Mouse (Mus musculus) liver, embryonic 12.5 days (tissue): ENCODE measurements around the gene Slc44a4. TPM values are rescaled to one million over a fixed set of nuclear protein-coding genes. Genes with fewer than 3 reads are reported as not detected.
"Not testable (repeated sequence)": the region's sequence is repeated elsewhere in the genome, so short reads cannot be mapped to it uniquely, and the experiment has no call there.

Source experiments
- ATAC-seq: fragments of 200-750 bp; cut with Nextera tagmentation; 2 replicates; pipeline ENCODE4 v1.8.0; 2017; ENCODE audit warnings: moderate number of reproducible peaks, mild to moderate bottlenecking, moderate library complexity
- H3K27ac ChIP-seq: fragments of 300-500 bp; sonication (generic); 2 replicates; pipeline ENCODE4 v1.5.1; 2016; ENCODE audit warnings: mild to moderate bottlenecking
- H3K27me3 ChIP-seq: fragments of 300-500 bp; sonication (generic); replicated peaks from 2 replicates; pipeline ENCODE4 v1.6.1; 2016; ENCODE audit warnings: mild to moderate bottlenecking, moderate library complexity
- H3K36me3 ChIP-seq: fragments of 300-500 bp; sonication (generic); 2 replicates; pipeline ENCODE4 v1.6.1; 2016; ENCODE audit warnings: mild to moderate bottlenecking, moderate library complexity
- H3K4me1 ChIP-seq: fragments of 300-500 bp; sonication (generic); 2 replicates; pipeline ENCODE4 v1.6.1; 2016
- H3K4me2 ChIP-seq: fragments of 300-500 bp; sonication (generic); 2 replicates; pipeline ENCODE4 v1.6.1; 2016; ENCODE audit warnings: mild to moderate bottlenecking, moderate library complexity
- H3K4me3 ChIP-seq: fragments of 300-500 bp; sonication (generic); 2 replicates; pipeline ENCODE4 v1.5.1; 2016; ENCODE audit warnings: mild to moderate bottlenecking, moderate library complexity
- H3K9ac ChIP-seq: fragments of 300-500 bp; sonication (generic); 2 replicates; pipeline ENCODE4 v1.6.1; 2016; ENCODE audit warnings: mild to moderate bottlenecking, moderate library complexity
- H3K9me3 ChIP-seq: fragments of 300-500 bp; sonication (generic); replicated peaks from 2 replicates; pipeline ENCODE4 v1.6.1; 2016; ENCODE audit warnings: mild to moderate bottlenecking, moderate library complexity
- WGBS: fragments of 180-500 bp; shearing (Covaris S2); methylation state at CpG from one replicate; pipeline ENCODE4 v1.1.7; 2016; ENCODE audit not compliant: insufficient replicate concordance; 5-methylcytosine and 5-hydroxymethylcytosine counted together
- polyA plus RNA-seq: library from polyadenylated mRNA; unstranded; fragments of >200 nt; fragmentation: Nextera tagmentation; extraction: Ambion mirVana; gene quantifications from 2 replicates; pipeline ENCODE4 v1.2.1, GENCODE M21; 2016

The Slc44a4 gene
- polyA plus RNA-seq, 1 experiment from 2014 or later: 0.75 TPM

- Histone ChIP-seq H3K4me2 (peak overlapping the region; percentile 100; the same call in 1 of the 2 replicates), H3K36me3 (peaks cover 53% of the 10 kb centered on the region), H3K4me1 (peaks cover 48% of the 10 kb centered on the region)
- not testable (repeated sequence) for H3K9ac ChIP-seq, H3K9me3 ChIP-seq, ATAC-seq, H3K27ac ChIP-seq, H3K27me3 ChIP-seq, H3K4me3 ChIP-seq
These were observed 13.4 kb upstream of the Slc44a4 start for GRCm38 (mm10) chr17:34900826-34901225.

GRCm38 (mm10) chr17:34901948-34902347 lies 12.3 kb upstream of the Slc44a4 start:
- not testable (repeated sequence) for H3K4me3 ChIP-seq, H3K27ac ChIP-seq, H3K9me3 ChIP-seq, H3K4me2 ChIP-seq, H3K9ac ChIP-seq, H3K27me3 ChIP-seq, ATAC-seq
- peaks cover 37% of the 10 kb centered on the region for H3K4me1 ChIP-seq
- H3K36me3 ChIP-seq: peaks cover 56% of the 10 kb centered on the region
- 80% methylated on average over 7 of the region's 10 CpGs for WGBS

GRCm38 (mm10) chr17:34902895-34903294 lies 11.4 kb upstream of the Slc44a4 start:
- ATAC-seq: no peak
- Histone ChIP-seq H3K9me3 (no peaks in the 10 kb centered on the region), H3K4me2 (no peak overlapping the region), H3K4me1 (peaks cover 27% of the 10 kb centered on the region), H3K27ac (no peak overlapping the region), H3K27me3 (no peaks in the 10 kb centered on the region), H3K36me3 (peaks cover 66% of the 10 kb centered on the region), H3K4me3 (no peak overlapping the region), H3K9ac (no peak overlapping the region)
- 87% methylated on average over 9 of the region's 9 CpGs for WGBS

- ATAC-seq: no peak
- H3K36me3 ChIP-seq: peaks cover 80% of the 10 kb centered on the region
These were observed 3.3 kb upstream of the Slc44a4 start for GRCm38 (mm10) chr17:34910982-34911381.

DNA sequence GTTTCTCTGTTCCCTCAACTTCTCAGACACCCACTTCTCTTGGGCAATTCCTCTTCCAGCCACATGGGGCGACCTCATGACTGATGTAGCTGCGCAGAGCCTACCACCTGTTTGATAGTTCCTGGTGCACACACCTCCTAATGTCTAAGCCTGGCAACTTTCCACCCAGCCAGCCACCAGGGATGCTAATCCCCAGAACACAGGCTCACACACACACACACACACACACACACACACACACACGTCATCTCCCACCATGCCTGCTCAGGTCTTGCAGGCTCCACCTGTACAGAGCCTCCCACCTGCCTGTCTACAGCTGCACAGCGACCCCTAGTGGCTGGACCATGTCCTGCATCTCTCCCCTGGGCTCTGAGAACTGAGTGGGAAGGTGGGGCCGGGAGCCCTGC lies 2.3 kb upstream of the Slc44a4 start:
- Histone ChIP-seq H3K4me3 (no peak overlapping the region), H3K4me1 (peaks cover 27% of the 10 kb centered on the region), H3K27me3 (no peaks in the 10 kb centered on the region), H3K4me2 (no peak overlapping the region), H3K9me3 (no peaks in the 10 kb centered on the region), H3K27ac (no peak overlapping the region), H3K9ac (no peak overlapping the region), H3K36me3 (peaks cover 70% of the 10 kb centered on the region)
- 48% methylated on average over 5 of the region's 5 CpGs for WGBS
- ATAC-seq: peak; percentile 65

More at GRCm38 (mm10) chr17:34910982-34911381, 3.3 kb upstream of the Slc44a4 start:
- Histone ChIP-seq H3K27me3 (no peaks in the 10 kb centered on the region), H3K4me1 (peaks cover 27% of the 10 kb centered on the region), H3K4me2 (no peak overlapping the region), H3K9me3 (no peaks in the 10 kb centered on the region), H3K27ac (no peak overlapping the region), H3K4me3 (no peak overlapping the region), H3K9ac (no peak overlapping the region)
- WGBS: 84% methylated on average over 10 of the region's 10 CpGs

- Histone ChIP-seq H3K4me3 (no peak overlapping the region), H3K27me3 (no peaks in the 10 kb centered on the region), H3K4me2 (peak overlapping the region; percentile 39; the same call in 1 of the 2 replicates), H3K9ac (0 out of 2 replicates have a peak overlapping the region, but pooled peaks have one; percentile 4), H3K27ac (no peak overlapping the region; the same call in 1 of the 2 replicates), H3K9me3 (no peaks in the 10 kb centered on the region), H3K36me3 (peaks cover 35% of the 10 kb centered on the region), H3K4me1 (peaks cover 36% of the 10 kb centered on the region)
- ATAC-seq: peak; percentile 48; the same call in 1 of the 2 replicates
- 12% methylated on average over 11 of the region's 11 CpGs for WGBS
These were observed 1.2 kb downstream of the Slc44a4 start for GRCm38 (mm10) chr17:34915410-34915831.

DNA sequence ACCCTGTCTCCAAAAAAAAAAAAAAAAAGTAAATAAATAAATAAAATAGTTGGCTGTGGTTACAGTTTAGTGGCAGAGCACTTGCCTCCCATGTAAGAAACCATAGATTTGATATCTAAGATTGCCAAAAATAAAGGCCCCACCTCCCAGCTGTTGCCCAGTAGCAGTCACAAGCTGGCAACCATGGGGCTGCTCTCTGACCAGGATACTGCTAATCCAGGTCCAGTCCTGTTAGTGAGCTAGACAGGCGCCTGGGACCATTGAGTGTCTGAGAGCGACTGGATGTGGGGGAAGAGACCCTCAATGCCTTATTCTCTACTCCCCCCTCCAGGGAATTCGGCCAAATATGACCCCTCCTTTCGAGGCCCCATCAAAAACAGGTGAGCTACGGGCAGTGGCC lies 2.0 kb downstream of the Slc44a4 start:
- H3K4me2 ChIP-seq: no peak overlapping the region
- H3K27me3 ChIP-seq: 0 out of 2 replicates have a peak, but pooled peaks cover 3% of the 10 kb centered on the region
- H3K4me3 ChIP-seq: no peak overlapping the region
- no peaks in the 10 kb centered on the region for H3K9me3 ChIP-seq
- H3K9ac ChIP-seq: no peak overlapping the region
- H3K4me1 ChIP-seq: peaks cover 29% of the 10 kb centered on the region
- ATAC-seq: no peak
- H3K36me3 ChIP-seq: peaks cover 26% of the 10 kb centered on the region
- WGBS: 77% methylated on average over 5 of the region's 5 CpGs
- H3K27ac ChIP-seq: no peak overlapping the region

- Histone ChIP-seq H3K4me2 (no peak overlapping the region), H3K27ac (no peak overlapping the region)
- no peak for ATAC-seq
These were observed 2.9 kb downstream of the Slc44a4 start for GRCm38 (mm10) chr17:34917188-34917587.

GRCm38 (mm10) chr17:34922939-34923338 lies 8.7 kb downstream of the Slc44a4 start:
- 48% methylated on average over 6 of the region's 6 CpGs for WGBS
- ATAC-seq: no peak

More at GRCm38 (mm10) chr17:34917188-34917587, 2.9 kb downstream of the Slc44a4 start:
- WGBS: 62% methylated on average over 9 of the region's 9 CpGs
- Histone ChIP-seq H3K36me3 (peaks cover 18% of the 10 kb centered on the region), H3K4me1 (peaks cover 29% of the 10 kb centered on the region), H3K27me3 (0 out of 2 replicates have a peak, but pooled peaks cover 3% of the 10 kb centered on the region), H3K9me3 (no peaks in the 10 kb centered on the region), H3K4me3 (no peak overlapping the region), H3K9ac (no peak overlapping the region)

GRCm38 (mm10) chr17:34924258-34924657 lies 10.0 kb downstream of the Slc44a4 start:
- no peaks in the 10 kb centered on the region for H3K9me3 ChIP-seq
- H3K27me3 ChIP-seq: 0 out of 2 replicates have a peak, but pooled peaks cover 3% of the 10 kb centered on the region
- ATAC-seq: no peak
- H3K4me2 ChIP-seq: no peak overlapping the region
- H3K27ac ChIP-seq: no peak overlapping the region
- WGBS: 70% methylated on average over 5 of the region's 5 CpGs
- H3K36me3 ChIP-seq: no peaks in the 10 kb centered on the region
- no peak overlapping the region for H3K4me3 ChIP-seq
- H3K4me1 ChIP-seq: no peaks in the 10 kb centered on the region; the same call in 1 of the 2 replicates
- H3K9ac ChIP-seq: no peak overlapping the region

More at GRCm38 (mm10) chr17:34922939-34923338, 8.7 kb downstream of the Slc44a4 start:
- no peak overlapping the region for H3K4me3 ChIP-seq
- no peaks in the 10 kb centered on the region for H3K36me3 ChIP-seq
- H3K9ac ChIP-seq: no peak overlapping the region
- H3K27ac ChIP-seq: no peak overlapping the region
- H3K27me3 ChIP-seq: 0 out of 2 replicates have a peak, but pooled peaks cover 3% of the 10 kb centered on the region
- H3K4me2 ChIP-seq: no peak overlapping the region
- no peaks in the 10 kb centered on the region; the same call in 1 of the 2 replicates for H3K4me1 ChIP-seq
- H3K9me3 ChIP-seq: no peaks in the 10 kb centered on the region

DNA sequence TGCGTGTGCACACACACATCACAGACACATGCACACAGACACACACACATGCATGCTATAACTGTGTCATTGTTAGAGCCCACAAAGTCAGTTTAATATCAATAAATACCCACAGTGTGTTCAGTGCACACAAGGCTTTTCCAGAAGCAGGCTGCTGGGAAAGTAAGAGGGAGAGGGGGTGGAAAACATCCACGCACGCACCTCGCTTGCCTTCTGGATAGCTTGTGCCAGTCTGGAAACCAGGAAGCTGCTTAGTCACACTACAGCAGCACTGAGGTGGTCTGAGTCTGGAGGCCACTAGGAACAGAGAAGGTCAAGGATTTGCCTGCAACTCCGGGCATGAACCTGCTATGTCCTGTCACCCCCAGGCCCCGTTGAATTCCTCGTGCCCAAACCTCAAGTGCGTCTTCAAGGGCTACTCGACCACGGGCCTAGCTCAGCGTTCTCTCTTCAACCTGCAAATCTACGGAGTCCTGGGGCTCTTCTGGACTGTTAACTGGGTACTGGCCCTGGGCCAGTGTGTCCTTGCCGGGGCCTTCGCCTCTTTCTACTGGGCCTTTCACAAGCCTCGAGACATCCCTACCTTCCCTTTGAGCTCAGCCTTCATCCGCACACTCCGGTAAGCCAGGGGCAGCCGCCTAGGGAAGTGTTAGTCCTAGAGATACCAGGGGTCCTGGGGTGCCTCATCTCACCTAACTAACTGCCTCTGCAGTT lies 13.2 kb downstream of the Slc44a4 start:
- H3K4me2 ChIP-seq: no peak overlapping the region
- no peak overlapping the region for H3K4me3 ChIP-seq
- WGBS: 85% methylated on average over 18 of the region's 18 CpGs
- H3K36me3 ChIP-seq: no peaks in the 10 kb centered on the region
- H3K4me1 ChIP-seq: peaks cover 19% of the 10 kb centered on the region
- H3K9me3 ChIP-seq: no peaks in the 10 kb centered on the region
- no peaks in the 10 kb centered on the region for H3K27me3 ChIP-seq
- ATAC-seq: no peak
- H3K9ac ChIP-seq: no peak overlapping the region
- no peak overlapping the region for H3K27ac ChIP-seq

DNA sequence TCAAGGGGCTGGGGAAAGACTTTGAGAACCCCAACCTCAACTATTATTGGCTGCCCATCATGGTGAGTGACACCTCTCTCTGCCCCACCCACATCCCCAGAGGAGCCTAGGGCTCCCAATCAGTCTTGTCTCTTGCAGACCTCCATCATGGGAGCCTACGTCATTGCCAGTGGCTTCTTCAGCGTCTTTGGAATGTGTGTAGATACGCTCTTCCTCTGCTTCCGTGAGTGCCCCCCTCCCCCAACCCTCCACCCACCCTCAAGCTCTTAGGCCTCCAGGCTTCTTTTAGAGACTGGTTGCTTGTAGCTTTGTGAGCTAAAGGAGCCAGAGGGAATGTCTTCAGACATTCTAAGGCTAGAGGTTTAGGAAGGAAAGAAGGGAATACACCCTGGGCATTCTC lies 14.6 kb downstream of the Slc44a4 start:
- Histone ChIP-seq H3K36me3 (no peaks in the 10 kb centered on the region), H3K4me2 (no peak overlapping the region), H3K27ac (no peak overlapping the region), H3K27me3 (no peaks in the 10 kb centered on the region), H3K9me3 (no peaks in the 10 kb centered on the region), H3K4me1 (peaks cover 26% of the 10 kb centered on the region), H3K4me3 (no peak overlapping the region), H3K9ac (no peak overlapping the region)
- ATAC-seq: no peak
- 44% methylated on average over 4 of the region's 4 CpGs for WGBS
